Mouse (Mus musculus) left cerebral cortex, postnatal 36 days (tissue): ENCODE measurements at regions not wholly inside any gene's neighbourhood (a gene's known extent, or its start where the extent isn't known, plus 50 kb on each side); places are given as distances from the start of the nearest gene placed in this dataset.
"Not testable (repeated sequence)": the region's sequence is repeated elsewhere in the genome, so short reads cannot be mapped to it uniquely, and the experiment has no call there.

Experiments used
- DNase-seq, 2 experiments: peaks; one replicate each; pipeline ENCODE4 v3.0.0; 2021 to 2022; ENCODE audit warnings: low spot score in 2 of 2, mixed read lengths in 1 of 2
- intact Hi-C: fragments of 180-260 bp; cut with DNase I; formaldehyde crosslinking; loops from one replicate; pipeline ENCODE4 v1.15.1; 2025

GRCm38 (mm10) chr12:29046009-29046408, 294.4 kb downstream of the Eipr1 start:
- no peak for DNase-seq
- intact Hi-C loops: no loop called here

GRCm38 (mm10) chr12:29048596-29048995, 297.0 kb downstream of the Eipr1 start:
- intact Hi-C loops, DNase-seq: not testable (repeated sequence)

GRCm38 (mm10) chr12:29049105-29049511, 297.5 kb downstream of the Eipr1 start:
- no peak for DNase-seq
- intact Hi-C loops: no loop called here

GRCm38 (mm10) chr12:29049801-29050200, 298.2 kb downstream of the Eipr1 start:
- DNase-seq: no peak
- intact Hi-C loops: no loop called here

GRCm38 (mm10) chr12:29050516-29051251, 299.1 kb downstream of the Eipr1 start:
- no peak for DNase-seq

GRCm38 (mm10) chr12:29054367-29054766, 302.8 kb downstream of the Eipr1 start:
- intact Hi-C loops: no loop called here
- no peak for DNase-seq

More at GRCm38 (mm10) chr12:29050516-29051251, 299.1 kb downstream of the Eipr1 start:
- intact Hi-C loops: no loop called here

DNA sequence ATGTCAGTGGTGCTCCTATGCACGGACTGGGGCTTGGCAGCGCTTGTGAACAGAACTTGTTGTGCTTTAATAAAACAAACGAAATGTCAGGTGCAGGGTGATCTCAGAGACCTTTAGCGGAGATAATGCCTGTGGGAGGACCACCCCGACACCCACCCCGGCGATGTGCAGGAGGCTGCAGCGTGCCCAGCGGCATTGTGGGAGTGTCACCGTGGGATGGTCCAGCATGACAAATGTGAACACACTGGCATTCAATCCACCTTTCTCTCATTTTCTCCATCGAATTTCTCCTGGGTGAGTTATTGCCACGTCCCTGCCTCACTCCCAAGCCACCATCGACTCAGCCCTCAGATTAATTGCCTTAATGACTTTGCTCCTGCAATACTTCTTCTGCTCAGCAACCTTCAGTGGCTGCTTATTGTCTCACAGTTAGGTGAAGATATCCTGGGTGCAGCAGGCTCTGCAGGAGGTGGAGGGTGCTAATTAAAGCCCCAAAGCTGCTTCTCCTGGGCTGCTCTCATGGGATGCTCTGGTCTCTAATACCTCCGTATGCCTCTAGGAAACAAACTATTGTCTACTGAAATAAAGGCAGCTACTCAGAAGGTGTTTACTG, 310.5 kb downstream of the Eipr1 start:
- intact Hi-C loops: no loop called here
- no peak for DNase-seq

- DNase-seq: no peak
- intact Hi-C loops: no loop called here
Observed at GRCm38 (mm10) chr12:29062801-29063200, 311.2 kb downstream of the Eipr1 start.

DNA sequence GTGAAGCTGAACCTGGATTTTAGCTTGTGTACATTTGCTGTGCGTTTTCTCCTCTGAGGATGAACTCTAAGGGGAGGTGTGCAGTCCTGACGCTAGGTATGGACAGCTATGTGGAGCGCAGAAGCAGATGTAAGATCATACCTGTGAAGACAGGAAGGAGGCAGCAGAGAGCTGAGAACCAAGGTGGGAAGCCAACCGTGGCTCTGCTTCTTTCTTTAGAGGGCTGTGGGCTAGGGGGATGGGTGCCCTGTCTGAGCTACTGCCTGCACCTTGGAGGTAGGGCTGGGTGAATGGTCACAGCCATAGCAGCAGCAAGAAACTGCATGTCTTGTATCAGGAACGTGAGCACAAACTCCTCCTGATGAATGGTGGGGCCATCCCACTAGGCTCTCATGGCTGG, 316.6 kb downstream of the Eipr1 start:
- no peak for DNase-seq
- intact Hi-C loops: no loop called here

DNA sequence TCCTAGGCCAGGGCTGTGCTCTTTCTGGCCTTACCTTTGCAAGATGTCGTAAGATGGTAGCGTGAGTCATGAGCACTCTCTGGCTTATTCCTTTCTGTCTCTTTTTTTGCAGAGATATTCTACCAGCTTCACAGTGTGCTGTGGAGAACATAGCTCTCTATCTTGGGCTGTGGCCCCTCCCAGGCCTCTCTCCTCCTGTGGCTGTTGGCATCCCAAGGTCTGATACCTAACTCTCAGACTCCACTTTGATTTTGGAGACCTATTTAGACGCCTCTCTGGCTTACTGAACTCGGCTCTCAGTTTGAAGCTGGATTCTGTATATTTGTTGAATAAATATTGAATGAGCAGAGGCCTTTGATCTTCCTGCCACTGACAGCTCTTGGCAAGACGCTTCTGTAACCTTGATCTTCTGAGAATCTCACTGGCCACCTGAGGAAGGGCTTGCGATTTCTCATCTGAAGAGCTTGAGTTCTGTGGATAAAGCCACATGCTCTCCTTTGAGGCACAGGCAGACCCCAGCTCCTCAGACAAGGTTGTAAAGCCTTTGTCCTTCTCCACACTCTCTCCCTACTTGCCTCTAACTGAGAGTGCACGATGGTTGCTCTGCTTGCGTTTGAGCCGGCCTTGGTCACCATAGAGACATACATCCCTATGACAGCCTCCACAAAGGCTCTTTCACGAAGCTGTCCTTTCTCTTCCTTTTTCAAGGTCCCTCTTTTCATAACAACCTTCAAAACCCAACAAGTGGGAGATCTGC, 323.7 kb downstream of the Eipr1 start:
- intact Hi-C loops: no loop called here
- DNase-seq: no peak

- intact Hi-C loops: no loop called here
- no peak for DNase-seq
Observed at GRCm38 (mm10) chr12:29076606-29077005, 325.0 kb downstream of the Eipr1 start.

DNA sequence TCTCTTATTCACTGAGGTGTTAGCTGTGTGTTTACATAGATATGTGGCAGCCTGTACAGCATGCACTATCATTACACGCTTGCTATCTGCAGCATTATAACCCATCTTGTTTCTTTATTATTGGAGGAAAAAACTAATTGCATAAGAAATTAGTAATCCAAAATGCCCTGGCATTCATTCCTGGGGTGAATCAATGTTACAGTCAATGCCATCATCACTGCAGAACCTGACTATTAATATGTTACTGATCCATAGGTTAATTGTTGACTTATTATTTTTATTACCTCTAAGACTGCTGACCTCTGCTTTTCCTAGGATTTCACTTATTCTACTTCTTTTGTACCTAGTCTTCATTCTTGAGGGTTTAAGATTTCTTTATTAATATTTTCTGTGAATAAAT, 327.4 kb downstream of the Eipr1 start:
- intact Hi-C loops: no loop called here

GRCm38 (mm10) chr12:29083426-29084221, 332.0 kb downstream of the Eipr1 start:
- intact Hi-C loops: no loop called here

More for the DNA sequence above, 327.4 kb downstream of the Eipr1 start:
- no peak for DNase-seq

DNA sequence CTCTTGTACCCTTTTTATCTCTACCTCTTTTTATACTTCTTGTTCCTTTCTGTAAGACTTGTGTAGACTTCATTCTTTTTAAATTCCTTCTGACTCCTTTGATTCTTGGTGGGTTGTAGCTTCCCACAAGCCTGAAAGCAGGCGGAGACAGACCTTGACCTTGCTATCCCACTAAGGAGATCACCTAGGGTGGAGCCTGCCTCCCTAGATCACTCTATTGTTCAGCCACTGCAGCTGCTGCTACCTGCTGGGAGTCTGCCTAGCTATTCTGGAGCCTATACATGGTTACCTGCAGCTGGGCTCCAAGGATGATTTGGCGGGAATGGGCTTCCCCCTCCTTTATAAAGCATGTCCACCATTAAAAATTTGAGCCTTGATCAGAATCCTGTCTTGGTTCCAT, 335.6 kb downstream of the Eipr1 start:
- DNase-seq, intact Hi-C loops: not testable (repeated sequence)

More at GRCm38 (mm10) chr12:29083426-29084221, 332.0 kb downstream of the Eipr1 start:
- peak; percentile 74 to 76 for DNase-seq

DNA sequence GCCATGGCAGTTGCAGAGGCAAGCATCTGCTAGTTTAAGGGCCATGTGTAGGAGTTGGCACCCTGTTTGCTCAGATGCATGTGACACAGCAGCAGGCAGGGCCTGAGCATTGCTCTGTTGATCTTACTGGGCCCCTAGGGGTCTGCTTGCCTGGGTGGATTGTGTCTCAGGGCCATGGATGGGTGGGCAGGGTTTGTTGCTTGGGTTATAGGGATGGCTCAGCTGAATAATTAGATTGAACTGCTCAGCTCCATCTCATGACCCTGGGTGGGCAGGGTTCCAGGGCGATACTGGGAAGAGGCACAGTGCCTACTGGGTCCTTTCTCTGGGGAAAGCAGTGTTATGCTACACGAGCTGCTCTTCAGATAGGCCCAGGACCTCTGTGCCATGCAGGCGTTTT, 338.0 kb downstream of the Eipr1 start:
- intact Hi-C loops: no loop called here
- no peak for DNase-seq

DNA sequence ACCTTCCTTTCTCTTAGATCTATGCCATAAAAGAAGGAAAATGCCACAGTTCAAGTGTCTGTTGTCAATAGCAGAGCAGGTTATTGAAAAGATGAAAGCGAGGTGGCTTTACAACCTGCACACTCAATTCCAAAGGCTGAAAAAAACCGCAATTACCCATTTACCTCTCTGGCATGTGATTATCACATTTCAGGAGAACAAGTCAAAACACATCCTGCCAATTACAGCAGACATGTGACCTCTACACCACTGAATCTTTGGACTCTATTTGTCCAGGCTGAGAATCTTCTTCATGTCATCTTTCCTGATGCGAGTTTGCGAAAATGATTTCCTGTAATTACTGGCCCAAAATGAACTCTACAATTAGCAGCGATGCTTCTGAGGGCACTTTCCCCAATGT, 338.8 kb downstream of the Eipr1 start:
- intact Hi-C loops: no loop called here
- no peak for DNase-seq

- DNase-seq: no peak
- intact Hi-C loops: no loop called here
Observed at GRCm38 (mm10) chr12:29095406-29096032, 343.9 kb downstream of the Eipr1 start.

- DNase-seq: peak; percentile 36 to 62
- intact Hi-C loops: no loop called here
Observed at GRCm38 (mm10) chr12:29096033-29096913, 344.7 kb downstream of the Eipr1 start.
